Mouse (Mus musculus) cerebellum, adult 2 months (tissue): ENCODE measurements around the gene Hemk1.
A peak's percentile ranks its signal among the peaks of the same experiment; 100 is the strongest.

Source experiments
- CTCF ChIP-seq: fragments of 200-500 bp; IDR thresholded peaks from 2 replicates; pipeline ENCODE4 v1.5.1; 2011; ENCODE audit warnings: low read depth, mild to moderate bottlenecking, control low read depth, low read length, moderate library complexity, borderline replicate concordance; ENCODE audit not compliant: insufficient read depth
- POLR2A ChIP-seq: fragments of 200-500 bp; IDR thresholded peaks from 2 replicates; pipeline ENCODE4 v1.6.1; 2011; ENCODE audit warnings: low read length, control low read depth, borderline replicate concordance; ENCODE audit not compliant: insufficient read depth

DNA sequence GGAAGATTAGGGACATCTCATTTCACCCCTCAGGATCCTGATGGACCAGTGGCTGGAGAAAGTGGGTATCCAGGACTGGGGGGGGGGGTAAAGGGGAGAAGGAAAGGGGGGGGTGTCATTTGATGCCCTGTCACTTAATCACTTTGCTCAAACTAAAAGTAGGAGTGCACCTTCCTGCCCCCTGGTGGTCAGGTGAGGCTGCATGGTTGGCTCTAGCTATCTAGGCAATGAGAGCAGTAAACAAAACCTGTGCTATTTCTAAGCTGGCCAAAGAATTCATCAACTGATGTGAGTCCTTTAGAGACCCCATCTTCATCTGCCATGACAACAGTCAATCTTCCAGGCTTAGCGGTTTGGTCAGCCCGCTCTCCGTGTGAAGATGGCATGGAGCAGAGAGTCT lies 48.6 kb upstream of the Hemk1 start:
- TF ChIP-seq CTCF (peak; percentile 74), POLR2A (no peak)
